Mouse (Mus musculus) skeletal muscle tissue, postnatal 0 days (tissue): ENCODE measurements around the gene Mospd3. TPM values are rescaled to one million over a fixed set of nuclear protein-coding genes. Genes with fewer than 3 reads are reported as not detected.

Source experiments
- polyA plus RNA-seq: library from polyadenylated mRNA; unstranded; fragments of >200 nt; fragmentation: Nextera tagmentation; extraction: Ambion mirVana; gene quantifications from 2 replicates; pipeline ENCODE4 v1.2.1, GENCODE M21; 2015

Gene Mospd3
- 22.7 and 27.7 TPM in 2 replicates for polyA plus RNA-seq

DNA sequence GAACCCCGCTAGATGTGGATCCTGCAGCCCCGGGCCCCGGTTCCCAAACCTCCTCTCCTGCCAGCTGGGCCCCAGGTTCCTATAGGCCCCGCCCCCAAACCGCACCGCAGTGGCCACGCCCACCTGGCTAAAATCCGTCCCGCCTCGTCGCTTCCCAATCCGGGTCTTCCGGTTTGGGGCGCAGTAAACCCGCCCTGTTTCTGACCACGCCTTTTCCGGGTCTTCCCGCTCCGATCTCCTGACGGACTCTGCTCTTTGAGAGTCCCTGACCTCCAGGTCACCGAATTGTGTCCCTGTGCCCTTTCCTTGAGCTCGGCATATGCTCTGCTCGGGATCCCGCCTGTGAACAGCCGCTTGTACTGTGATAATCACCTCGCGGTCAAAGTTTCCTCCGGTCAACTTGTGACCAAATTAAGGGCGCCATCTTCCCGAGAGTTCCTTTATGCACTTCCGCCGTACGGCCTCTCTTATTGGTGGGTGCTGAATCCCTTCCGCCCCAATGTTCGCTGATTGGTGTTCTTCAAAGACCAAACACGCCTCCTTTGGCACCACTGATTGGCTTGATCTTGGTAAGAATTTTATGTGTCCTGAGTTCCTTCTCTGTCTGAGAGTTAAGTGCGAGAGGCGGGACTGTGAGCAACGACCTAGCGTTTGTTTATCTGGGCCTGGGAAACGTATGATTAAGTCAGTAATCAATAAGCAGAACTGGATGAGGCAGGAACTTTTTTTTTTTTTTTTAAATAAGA, at the start of gene Mospd3:
Gene Mospd3, minus strand, starts transcription at position 440 of the 746 bp plus-strand sequence.

DNA sequence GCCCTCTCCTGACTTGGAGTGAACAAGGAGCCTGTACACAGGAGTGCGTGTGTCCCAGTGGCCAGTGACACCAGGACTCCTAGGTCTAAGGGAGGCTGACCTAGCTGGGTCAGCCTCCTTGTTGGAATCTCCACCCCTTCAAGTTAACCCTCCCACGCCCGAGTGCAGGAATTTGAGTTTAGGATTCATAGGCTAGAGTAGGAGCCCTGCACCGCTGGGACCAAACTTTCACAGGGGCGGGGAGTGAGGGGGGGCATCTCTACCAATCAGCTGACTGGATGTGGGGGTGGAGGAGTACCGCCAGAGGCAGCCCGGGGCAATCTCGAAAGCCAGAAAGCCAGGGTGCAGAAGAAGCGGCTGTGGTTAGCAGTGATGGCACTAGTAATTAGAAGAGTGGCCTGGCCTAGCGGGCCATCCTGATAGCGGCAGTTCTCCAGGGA, 44.8 kb upstream of the Mospd3 start, which contains the start of gene Irs3:
Gene Irs3, minus strand, starts transcription at position 63 of the 440 bp plus-strand sequence.

DNA sequence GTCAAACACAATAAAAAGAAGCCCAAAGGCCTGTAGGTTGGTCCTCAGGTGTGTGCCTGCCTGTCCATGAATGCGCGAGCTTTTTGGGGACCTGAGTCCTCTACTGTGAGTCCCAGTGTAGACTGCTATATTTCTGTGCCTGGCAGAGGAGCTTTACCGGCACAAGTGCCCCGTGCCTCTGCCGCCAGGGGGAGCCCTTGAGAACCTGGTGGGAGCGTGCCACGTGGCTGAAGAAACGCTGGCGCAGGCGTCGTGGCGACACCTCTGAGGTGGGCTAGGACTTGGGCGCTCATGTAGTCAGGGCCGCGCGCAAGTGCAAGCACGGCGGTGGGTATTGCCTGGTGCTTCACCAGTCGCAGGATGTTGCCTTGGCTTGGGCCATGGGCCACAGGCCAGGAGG, 40.2 kb upstream of the Mospd3 start, which contains the start of gene Sap25:
Gene Sap25, plus strand, starts transcription at position 281 of the 400 bp plus-strand sequence.

DNA sequence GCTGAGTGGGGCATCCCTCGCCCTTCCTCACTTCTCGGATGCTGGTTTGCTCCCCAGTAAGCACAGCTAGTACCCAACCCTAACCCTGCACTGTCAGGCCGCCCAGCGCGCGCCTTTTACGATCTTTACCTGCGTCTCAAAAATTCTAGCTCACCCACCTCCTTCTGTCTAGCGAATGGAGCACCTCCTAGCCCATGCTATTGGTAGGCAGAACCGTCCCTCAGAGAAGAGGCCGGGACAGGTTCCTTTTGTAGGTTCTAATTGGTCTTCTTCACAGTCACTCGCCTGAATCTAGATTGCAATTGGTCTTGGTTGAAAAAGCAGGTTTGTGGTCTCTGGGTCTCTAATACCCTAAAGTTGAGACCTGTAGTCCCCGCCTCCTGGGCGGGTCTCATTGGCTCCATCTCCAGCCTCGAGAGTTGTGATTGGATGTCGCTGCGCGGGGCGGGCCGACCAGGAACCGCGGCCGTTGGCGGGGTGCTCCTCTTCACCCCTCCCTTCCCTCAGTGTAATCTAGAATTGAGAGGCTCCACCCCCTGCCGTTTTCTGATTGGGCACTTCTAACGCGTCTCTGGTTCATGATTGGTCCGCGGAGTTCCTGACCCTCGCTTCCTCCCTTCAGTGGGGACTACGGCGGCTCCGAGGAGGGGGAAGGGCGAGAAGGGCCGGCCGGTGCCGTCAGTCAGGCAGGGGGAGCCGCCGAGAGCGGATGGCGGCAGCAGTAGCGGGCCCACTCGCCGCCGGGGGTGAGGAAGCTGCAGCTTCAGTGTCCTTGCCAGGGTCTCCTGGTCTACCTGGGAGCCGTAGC, 27.8 kb upstream of the Mospd3 start, which contains the start of the genes Fbxo24, Lrch4 and Gm20605:
Gene Fbxo24, minus strand, starts transcription at position 505 of the 808 bp plus-strand sequence.
Gene Lrch4, plus strand, starts transcription at position 624 of the 808 bp plus-strand sequence.
Gene Gm20605, plus strand, starts transcription at position 678 of the 808 bp plus-strand sequence.

DNA sequence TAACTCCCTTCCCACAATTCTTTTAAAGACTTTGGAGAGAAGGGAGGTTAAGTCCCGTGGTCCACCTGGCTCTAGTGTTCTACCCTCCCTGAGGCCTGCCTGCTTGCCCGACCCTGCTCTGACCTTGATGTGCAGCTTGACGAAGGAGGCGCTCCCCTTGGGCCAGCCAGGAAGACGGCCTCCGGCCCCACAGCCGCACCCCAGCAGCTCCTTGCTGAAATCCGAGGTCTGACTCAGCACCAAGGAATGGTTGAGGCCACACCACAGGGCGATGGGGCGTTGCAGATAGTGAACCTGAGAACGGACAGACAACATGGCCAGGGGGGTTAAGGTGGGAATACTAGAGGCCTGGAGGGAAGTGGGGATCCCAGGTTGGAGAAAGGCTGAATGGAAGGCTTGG, 12.7 kb upstream of the Mospd3 start, which contains the start of gene Pcolce:
Gene Pcolce, minus strand, starts transcription at position 235 of the 400 bp plus-strand sequence.

DNA sequence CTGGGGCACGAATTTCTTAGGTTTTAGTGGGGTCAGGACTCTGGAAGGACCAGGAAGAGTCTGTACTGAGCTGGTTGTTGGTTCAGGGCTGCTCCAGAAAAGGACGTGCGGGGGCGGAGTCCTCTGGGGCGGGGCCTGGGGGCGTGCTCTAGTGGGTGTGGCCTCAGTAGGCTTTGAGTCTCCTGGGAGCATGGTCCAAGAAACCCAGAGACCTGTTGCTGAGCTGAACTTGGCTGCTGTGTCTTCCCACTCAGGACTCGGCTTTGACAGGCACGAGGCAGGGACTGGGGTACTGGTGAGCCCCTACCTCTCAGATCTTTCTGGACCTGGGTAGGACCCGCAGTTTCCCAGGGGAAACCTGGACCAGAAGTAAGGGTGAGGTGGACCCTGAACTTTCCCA, 31.2 kb downstream of the Mospd3 start, which contains the start of gene Tfr2:
Gene Tfr2, plus strand, starts transcription at position 176 of the 400 bp plus-strand sequence.

DNA sequence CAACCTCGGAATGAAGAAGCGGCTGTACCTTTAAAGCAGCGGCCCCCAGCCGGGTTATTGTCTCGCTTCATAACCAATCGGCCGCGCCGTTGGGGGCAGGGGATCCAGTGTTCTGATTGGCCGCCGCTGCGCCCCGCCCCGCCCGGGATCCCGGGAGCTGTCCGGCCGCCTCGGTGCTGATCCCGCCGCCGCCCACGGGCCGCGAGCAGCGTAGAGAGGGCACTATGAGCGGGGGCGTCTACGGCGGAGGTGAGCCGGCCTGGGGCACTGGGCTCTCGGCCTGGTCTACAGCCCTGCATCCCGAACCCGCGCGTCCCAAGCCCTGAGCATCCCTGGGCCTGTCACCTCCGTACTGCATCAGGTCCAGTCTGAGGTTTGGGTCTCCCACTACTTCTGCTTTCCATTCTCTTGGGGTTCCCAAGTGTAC, 47.4 kb downstream of the Mospd3 start, which contains the start of gene Actl6b:
Gene Actl6b, plus strand, starts transcription at position 107 of the 427 bp plus-strand sequence.

Other genes starting within 250 kb of the Mospd3 start
- gene Zan, start 124.0 kb downstream of the Mospd3 start, polyA plus RNA-seq = 0.11 and 0.18 TPM in 2 replicates
- gene Pop7, start 98.5 kb downstream of the Mospd3 start, polyA plus RNA-seq = 29.4 and 30.6 TPM in 2 replicates
- 6.7 and 7.4 TPM in 2 replicates for gene Gigyf1, start 82.5 kb downstream of the Mospd3 start, polyA plus RNA-seq
- not detected in 2 replicates for gene Epo, start 67.8 kb downstream of the Mospd3 start, polyA plus RNA-seq
- gene Gnb2, start 67.5 kb downstream of the Mospd3 start, polyA plus RNA-seq = 242 and 289 TPM in 2 replicates
- gene Actl6b, start 47.5 kb downstream of the Mospd3 start, polyA plus RNA-seq = not detected in 2 replicates
- gene Tfr2, start 31.2 kb downstream of the Mospd3 start, polyA plus RNA-seq = 0.33 and 0.40 TPM in 2 replicates
- 237 and 321 TPM in 2 replicates for gene Pcolce, start 12.7 kb upstream of the Mospd3 start, polyA plus RNA-seq
- gene Fbxo24, start 27.9 kb upstream of the Mospd3 start, polyA plus RNA-seq = 0.21 and 0.44 TPM in 2 replicates
- 17.9 and 19.9 TPM in 2 replicates for gene Lrch4, start 28.1 kb upstream of the Mospd3 start, polyA plus RNA-seq
- gene Gm20605, start 28.1 kb upstream of the Mospd3 start, polyA plus RNA-seq = 3.1 and 4.4 TPM in 2 replicates
- 2.5 and 3.3 TPM in 2 replicates for gene Sap25, start 40.3 kb upstream of the Mospd3 start, polyA plus RNA-seq
- gene Irs3, start 44.7 kb upstream of the Mospd3 start, polyA plus RNA-seq = 0.81 and 3.8 TPM in 2 replicates
- 4.1 and 7.5 TPM in 2 replicates for gene Agfg2, start 83.7 kb upstream of the Mospd3 start, polyA plus RNA-seq
- gene Nyap1, start 140.5 kb upstream of the Mospd3 start, polyA plus RNA-seq = 0.17 and 0.22 TPM in 2 replicates
- 150 and 163 TPM in 2 replicates for gene Tsc22d4, start 144.7 kb upstream of the Mospd3 start, polyA plus RNA-seq
- 13.6 and 19.4 TPM in 2 replicates for gene Ppp1r35, start 177.8 kb upstream of the Mospd3 start, polyA plus RNA-seq
- gene Mepce, start 186.6 kb upstream of the Mospd3 start, polyA plus RNA-seq = 5.2 and 7.2 TPM in 2 replicates
- 6.5 and 7.4 TPM in 2 replicates for gene Zcwpw1, start 186.7 kb upstream of the Mospd3 start, polyA plus RNA-seq
- gene Pilra, start 235.2 kb upstream of the Mospd3 start, polyA plus RNA-seq = 2.2 and 3.2 TPM in 2 replicates